Mouse (Mus musculus) layer of hippocampus, adult 18-20 months (tissue): Measurements from ENCODE around the gene Gadd45g. TPM values are rescaled to one million over a fixed set of nuclear protein-coding genes. Genes with fewer than 3 reads are reported as not detected.

ENCODE experiments used
- DNase-seq, 2 experiments: peaks; one replicate each; pipeline ENCODE4 v3.0.0; 2022; ENCODE audit warnings: low spot score in 2 of 2
- total RNA-seq, 2 experiments: library from RNA; stranded (reverse); gene quantifications; 2 replicates each; pipeline ENCODE4 v1.2.3; 2021

The Gadd45g gene
- total RNA-seq, 2 experiments from 2014 or later = 21.9 to 22.9 TPM

DNA sequence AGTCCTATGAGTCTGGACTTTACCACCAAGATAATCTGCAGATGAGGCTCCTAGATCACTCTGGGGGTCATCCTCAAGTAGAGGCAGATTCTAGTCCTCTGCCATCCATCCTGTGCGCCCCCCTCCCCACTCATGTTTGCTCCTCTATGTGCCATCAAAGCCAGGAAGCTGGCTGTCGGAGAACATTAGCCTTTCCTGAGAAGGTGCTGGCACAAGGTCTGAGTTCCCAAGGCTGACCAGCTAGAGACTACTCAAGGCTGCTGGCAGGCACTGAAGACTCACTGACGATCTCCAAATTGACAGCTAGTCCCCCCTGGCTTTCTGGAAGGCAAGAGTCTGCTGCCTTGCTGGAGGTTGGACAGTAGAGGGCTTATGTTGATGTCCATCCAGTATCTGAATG is 35.7 kb downstream of the Gadd45g start:
- no peak for DNase-seq

DNA sequence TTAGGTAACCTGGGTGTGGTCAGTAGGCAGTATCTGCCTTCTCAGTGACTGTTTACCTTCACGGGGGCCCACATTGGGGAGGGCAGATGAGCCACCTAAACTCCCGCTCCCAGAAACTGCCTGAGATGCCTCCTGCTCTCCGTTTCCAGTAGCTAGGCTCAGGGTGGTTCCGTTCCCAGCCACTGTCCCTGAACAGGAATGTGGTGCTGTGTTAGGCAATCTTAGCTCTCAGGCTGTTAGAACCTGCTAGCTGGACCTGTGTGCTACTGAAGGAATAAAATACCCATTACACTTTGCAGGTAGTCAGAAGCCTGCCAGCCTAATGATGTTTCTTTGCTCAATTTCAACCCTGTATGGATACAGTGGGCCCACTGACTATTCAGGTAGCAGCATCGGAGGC is 37.8 kb downstream of the Gadd45g start:
- DNase-seq = no peak

DNA sequence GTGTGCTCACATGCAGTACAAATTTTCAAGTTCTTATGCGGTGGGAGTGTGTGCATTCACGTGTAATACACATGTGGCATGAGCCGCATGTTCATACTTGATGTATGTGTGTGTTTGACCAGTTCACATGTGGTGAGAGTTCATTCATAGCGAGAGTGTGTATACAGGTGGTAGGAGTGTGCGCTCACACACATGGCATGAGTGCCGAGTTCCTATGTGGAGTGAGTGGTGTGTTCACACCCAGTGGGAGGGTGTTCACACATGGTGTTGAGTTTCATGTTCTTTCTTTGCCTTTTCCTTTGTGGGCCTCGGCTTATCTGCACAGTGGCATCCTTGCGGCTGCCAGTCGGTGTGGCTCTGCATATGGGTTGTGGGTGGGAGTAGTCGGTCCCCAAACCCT is 39.1 kb downstream of the Gadd45g start:
- no peak for DNase-seq

GRCm38 (mm10) chr13:51886085-51886484 is 39.6 kb downstream of the Gadd45g start:
- DNase-seq = no peak

DNA sequence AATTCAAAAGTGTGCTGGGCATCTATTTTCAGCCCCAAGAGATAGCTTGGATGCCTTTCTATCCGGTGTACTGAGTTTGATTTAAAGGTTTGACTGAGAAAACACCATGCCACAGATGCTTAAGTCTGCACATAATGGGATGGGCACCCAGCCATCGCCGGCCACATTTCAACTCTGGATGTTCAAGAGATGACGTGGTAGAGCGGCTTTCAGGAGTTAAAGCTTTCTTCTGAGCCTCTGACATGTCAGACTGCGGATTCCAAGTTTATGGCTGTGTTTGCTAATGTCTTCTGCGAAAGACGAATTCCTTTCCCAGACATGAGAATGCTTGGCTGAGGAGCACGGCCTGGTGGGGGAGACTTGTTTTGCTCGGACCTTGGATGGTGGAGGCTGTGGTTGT is 40.2 kb downstream of the Gadd45g start:
- no peak for DNase-seq

- DNase-seq = no peak
Observed at GRCm38 (mm10) chr13:51888426-51888825, 41.9 kb downstream of the Gadd45g start.

DNA sequence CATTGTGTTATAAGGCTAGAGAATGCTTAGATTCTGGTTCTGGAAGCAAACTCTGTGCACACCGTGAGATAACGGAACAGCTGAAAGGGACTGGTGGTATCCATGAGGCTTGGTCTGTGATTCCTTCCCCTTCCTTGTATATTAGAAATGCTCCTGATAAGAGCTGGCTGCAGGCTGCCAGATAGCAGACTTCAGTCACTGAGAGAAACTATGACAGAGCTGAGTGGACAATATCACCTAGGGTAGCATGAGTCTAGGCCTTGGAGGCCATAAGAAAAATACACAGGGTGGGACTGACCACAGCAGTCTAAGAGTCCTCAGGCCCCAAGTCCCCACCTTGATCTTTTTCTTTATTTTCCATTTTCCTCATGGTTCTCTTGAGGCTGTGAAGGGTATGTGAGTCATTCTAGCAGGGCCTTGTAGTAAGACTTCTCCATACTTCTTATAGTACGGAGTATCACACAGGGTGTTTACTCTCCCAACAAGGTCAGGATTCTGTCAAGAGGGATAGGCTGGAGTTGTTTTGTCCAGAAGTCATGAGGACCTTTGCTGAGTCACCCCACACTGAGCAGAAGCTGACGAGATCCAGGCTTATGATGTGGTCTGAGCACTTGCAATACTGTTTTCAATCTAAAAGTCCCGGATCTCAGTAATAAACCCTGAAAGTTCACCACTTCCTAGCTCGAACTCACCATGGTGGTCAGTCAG is 45.5 kb downstream of the Gadd45g start:
- DNase-seq = no peak

- no peak for DNase-seq
Observed at GRCm38 (mm10) chr13:51897579-51897978, 51.1 kb downstream of the Gadd45g start.

Other genes starting within 250 kb of the Gadd45g start
- gene Cks2, start 201.4 kb upstream of the Gadd45g start, total RNA-seq = 1 to 10 TPM; 2.1 to 2.2 TPM
- gene Secisbp2, start 195.0 kb upstream of the Gadd45g start, total RNA-seq = 10 to 100 TPM; 17.5 to 18.2 TPM
- 10 to 100 TPM; 78.8 to 79.1 TPM for gene Sema4d, start 52.9 kb upstream of the Gadd45g start, total RNA-seq